Mouse (Mus musculus) spleen, adult 2 months (tissue): ENCODE results near the gene Gm21488. TPM values are rescaled to one million over a fixed set of nuclear protein-coding genes. Genes with fewer than 3 reads are reported as not detected.
"Not testable (repeated sequence)": the region's sequence is repeated elsewhere in the genome, so short reads cannot be mapped to it uniquely, and the experiment has no call there.

Experiments
- DNase-seq, 2 experiments: peaks; one replicate each; pipeline versions ENCODE4 v3.0.0 to v3.0.0-alpha.2; 2012 to 2021; ENCODE audit warnings: low spot score in 2 of 2, low read depth in 1 of 2
- H3K27ac ChIP-seq: fragments of 200-500 bp; 2 replicates; pipeline ENCODE4 v1.5.1; 2012; ENCODE audit warnings: low read length, inconsistent platforms; ENCODE audit not compliant: insufficient read depth
- H3K27me3 ChIP-seq: fragments of 200-500 bp; 2 replicates; pipeline ENCODE4 v1.6.1; 2012; ENCODE audit warnings: mild to moderate bottlenecking, moderate library complexity, low read length, inconsistent platforms; ENCODE audit not compliant: control insufficient read depth, insufficient read depth
- H3K36me3 ChIP-seq: fragments of 200-500 bp; 2 replicates; pipeline ENCODE4 v1.6.1; 2012; ENCODE audit warnings: mild to moderate bottlenecking, low read length, inconsistent platforms; ENCODE audit not compliant: control insufficient read depth, insufficient read depth
- H3K4me1 ChIP-seq: fragments of 200-500 bp; 2 replicates; pipeline ENCODE4 v1.6.1; 2011; ENCODE audit warnings: inconsistent platforms; ENCODE audit not compliant: control insufficient read depth, insufficient read depth, insufficient read length
- H3K4me3 ChIP-seq: fragments of 200-500 bp; 2 replicates; pipeline ENCODE4 v1.5.1; 2011; ENCODE audit warnings: mild to moderate bottlenecking, inconsistent platforms; ENCODE audit not compliant: insufficient read depth, insufficient read length; ENCODE audit errors: extremely low read depth
- WGBS: fragments of 180-500 bp; shearing (Covaris S2); methylation state at CpG from one replicate; pipeline ENCODE4 v1.1.7; 2018; 5-methylcytosine and 5-hydroxymethylcytosine counted together
- polyA plus RNA-seq: library from polyadenylated mRNA; depleted of rRNA; stranded (reverse); fragments of >200 nt; gene quantifications from 2 replicates; pipeline ENCODE4 v1.2.3, GENCODE M21; 2012; rRNA removed

The Gm21488 gene
- polyA plus RNA-seq, result not detected in 2 replicates

DNA sequence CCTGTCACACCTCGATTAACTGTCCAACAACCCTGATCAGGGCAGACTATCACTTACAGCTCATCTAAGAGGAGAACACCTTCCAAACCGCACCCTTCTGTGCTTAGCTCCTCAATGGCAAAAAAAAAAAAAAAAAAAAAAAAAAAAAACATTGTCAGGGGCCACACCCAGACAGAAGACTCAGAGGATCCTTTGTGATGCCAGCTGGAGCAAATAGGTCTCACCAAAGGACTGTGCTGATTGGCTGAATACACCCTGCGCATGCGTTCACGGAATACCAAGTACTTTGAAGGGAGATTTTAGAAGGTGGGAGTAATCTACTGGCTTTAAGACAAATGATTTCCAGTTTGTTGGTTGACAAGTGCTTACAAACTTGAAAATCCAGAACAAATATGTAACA is at the start of gene Gm21488:
Gm21488 (minus strand) TSS at position 101 of the 400 bp plus-strand sequence.
- not testable (repeated sequence) for H3K4me3 ChIP-seq, H3K27ac ChIP-seq, DNase-seq, H3K27me3 ChIP-seq, H3K4me1 ChIP-seq, H3K36me3 ChIP-seq
- WGBS, result no CpG with 5 or more reads among the region's 5 CpGs
